Mouse (Mus musculus) liver, embryonic 14.5 days (tissue): Measurements from ENCODE around the gene Agbl4.

Experiments used
- CTCF ChIP-seq: IDR thresholded peaks from 2 replicates; pipeline ENCODE4 v1.5.1; 2016; ENCODE audit warnings: antibody characterized with exemption, low read depth, control low read depth
- EP300 ChIP-seq: IDR thresholded peaks from 2 replicates; pipeline ENCODE4 v1.6.1; 2016; ENCODE audit warnings: antibody characterized with exemption, low read depth

DNA sequence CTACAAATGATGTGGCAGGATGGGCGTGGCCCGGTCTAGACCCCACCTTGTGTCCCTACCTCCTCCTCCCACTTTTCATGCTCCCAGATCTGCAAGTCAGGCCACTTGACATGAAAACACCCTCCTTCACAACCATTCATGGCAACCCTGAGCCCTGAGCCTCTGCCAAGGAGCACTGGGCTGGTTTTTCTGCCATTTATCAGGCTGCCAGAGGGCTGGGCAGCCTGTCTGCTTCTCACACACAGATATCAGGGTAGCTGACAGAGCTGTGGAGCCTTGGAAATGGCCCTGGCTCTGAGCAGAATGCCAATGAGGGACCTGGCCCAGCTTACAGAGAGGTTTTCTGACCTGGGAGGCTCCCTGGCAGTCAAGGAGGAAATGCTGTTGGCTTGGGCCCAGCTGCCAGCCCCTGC is 1199.8 kb downstream of the Agbl4 start:
- TF ChIP-seq CTCF (no peak), EP300 (no peak)
